Mouse (Mus musculus) cortical plate, adult 2 months (tissue): Measurements from ENCODE around the gene Rpn1.

Experiments used
- CTCF ChIP-seq: fragments of 200-500 bp; IDR thresholded peaks from 2 replicates; pipeline ENCODE4 v1.5.1; 2011; ENCODE audit warnings: mild to moderate bottlenecking, control low read depth, low read length; ENCODE audit not compliant: insufficient read depth; ENCODE audit errors: extremely low read depth
- POLR2A ChIP-seq: fragments of 200-500 bp; IDR thresholded peaks from 2 replicates; pipeline ENCODE4 v1.6.1; 2011; ENCODE audit warnings: mild to moderate bottlenecking, low read length, control low read depth; ENCODE audit not compliant: insufficient read depth; ENCODE audit errors: extremely low read depth

DNA sequence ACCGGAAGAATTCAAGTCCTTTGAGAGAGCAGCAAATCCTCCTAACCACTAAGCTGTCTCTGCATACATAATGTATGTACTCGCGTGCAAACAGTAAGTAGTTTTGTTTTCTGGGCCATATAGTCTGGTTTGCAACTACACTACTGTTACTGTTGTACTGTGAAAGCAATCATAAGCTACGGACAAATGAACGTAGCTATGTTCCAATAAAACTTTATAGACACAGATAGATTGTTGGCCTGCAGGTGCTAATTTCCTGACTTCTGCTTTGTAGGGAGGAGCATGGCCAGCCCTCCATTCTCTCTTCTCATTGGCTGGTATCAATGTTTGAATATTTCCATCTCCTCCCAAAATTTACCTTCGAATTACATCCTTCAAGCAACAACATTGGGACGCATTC lies 1.2 kb upstream of the Rpn1 start:
- TF ChIP-seq POLR2A (no peak), CTCF (no peak)
